Mouse (Mus musculus): ENCODE data around the gene Eif2b3. TPM values are rescaled to one million over a fixed set of nuclear protein-coding genes. Genes with fewer than 3 reads are reported as not detected.

The Eif2b3 gene
- total RNA-seq, 2 experiments from 2014 or later: 11.3 to 18.2 TPM

- peak; percentile 61 for ATAC-seq (ENCODE audit: poor library complexity, severe bottlenecking)
These were observed 101.5 kb downstream of the Eif2b3 start for GRCm38 (mm10) chr4:117120445-117121414.

- ATAC-seq (ENCODE audit: poor library complexity, severe bottlenecking): no peak
These were observed 103.0 kb downstream of the Eif2b3 start for GRCm38 (mm10) chr4:117122209-117122608.

- no peak for ATAC-seq (ENCODE audit: poor library complexity, severe bottlenecking)
These were observed 104.5 kb downstream of the Eif2b3 start for GRCm38 (mm10) chr4:117123546-117124217.

GRCm38 (mm10) chr4:117124218-117124517 is 105.0 kb downstream of the Eif2b3 start:
- no peak for ATAC-seq (ENCODE audit: poor library complexity, severe bottlenecking)

- peak; percentile 33 for ATAC-seq (ENCODE audit: poor library complexity, severe bottlenecking)
These were observed 105.5 kb downstream of the Eif2b3 start for GRCm38 (mm10) chr4:117124518-117125347.

- no peak for ATAC-seq (ENCODE audit: poor library complexity, severe bottlenecking)
These were observed 106.2 kb downstream of the Eif2b3 start, which contains the start of gene Btbd19 for GRCm38 (mm10) chr4:117125348-117125909. TSS of gene Btbd19 (minus strand) at chr4:117125725.

GRCm38 (mm10) chr4:117125910-117126674 is 106.9 kb downstream of the Eif2b3 start:
- peak; percentile 63 for ATAC-seq (ENCODE audit: poor library complexity, severe bottlenecking)

- ATAC-seq (ENCODE audit: poor library complexity, severe bottlenecking): peak; percentile 28
These were observed 107.6 kb downstream of the Eif2b3 start, which contains the start of gene Tctex1d4 for GRCm38 (mm10) chr4:117126675-117127290. TSS of gene Tctex1d4 (plus strand) at chr4:117126794.

GRCm38 (mm10) chr4:117127991-117128686 is 108.9 kb downstream of the Eif2b3 start:
- ATAC-seq (ENCODE audit: poor library complexity, severe bottlenecking): no peak

GRCm38 (mm10) chr4:117130790-117131189 is 111.6 kb downstream of the Eif2b3 start:
- ATAC-seq (ENCODE audit: poor library complexity, severe bottlenecking): no peak

- no peak for ATAC-seq (ENCODE audit: poor library complexity, severe bottlenecking)
These were observed 112.0 kb downstream of the Eif2b3 start for GRCm38 (mm10) chr4:117131198-117131597.

- ATAC-seq (ENCODE audit: poor library complexity, severe bottlenecking): no peak
These were observed 112.9 kb downstream of the Eif2b3 start for GRCm38 (mm10) chr4:117131890-117132793.

- no peak for ATAC-seq (ENCODE audit: poor library complexity, severe bottlenecking)
These were observed 113.6 kb downstream of the Eif2b3 start for GRCm38 (mm10) chr4:117132794-117133143.

GRCm38 (mm10) chr4:117133366-117133796 is 114.2 kb downstream of the Eif2b3 start:
- ATAC-seq (ENCODE audit: poor library complexity, severe bottlenecking): peak; percentile 14

- ATAC-seq (ENCODE audit: poor library complexity, severe bottlenecking): peak; percentile 83
These were observed 114.8 kb downstream of the Eif2b3 start, which contains the start of gene Plk3 for GRCm38 (mm10) chr4:117133817-117134600. TSS of gene Plk3 (minus strand) at chr4:117133963.

GRCm38 (mm10) chr4:117134601-117134995 is 115.4 kb downstream of the Eif2b3 start:
- no peak for ATAC-seq (ENCODE audit: poor library complexity, severe bottlenecking)

- peak; percentile 44 for ATAC-seq (ENCODE audit: poor library complexity, severe bottlenecking)
These were observed 116.8 kb downstream of the Eif2b3 start for GRCm38 (mm10) chr4:117136034-117136433.
